In genomic region chr4:70038241-70038640, GRCm38 (mm10) we compare ENCODE assay signal across 18 mouse cellular contexts.
DNase-seq lines count a peak whose midpoint lies in the region; ATAC-seq lines count a peak whose summit lies in the region.
"Had no signal": no experiment of that assay in that cellular context is flagged by ENCODE, and none has a peak within 500 bp of the region (broad histone marks: within the 10 kb centered on the region; RNA-seq: fewer than 3 reads in every experiment).

No protein-coding gene starts in this region.

- H3K9ac ChIP-seq in forebrain, embryonic 14.5 days (ENCODE audit: low read length): no peak overlapping the region
- no peak overlapping the region for H3K9ac ChIP-seq in forebrain, embryonic 11.5 days (ENCODE audit: low read length)
- H3K9ac ChIP-seq in kidney, embryonic 15.5 days: no peak overlapping the region
- H3K9ac ChIP-seq: embryonic facial prominence, embryonic 15.5 days; hindbrain, embryonic 15.5 days had no signal

- no peak overlapping the region for H3K27ac ChIP-seq in forebrain, embryonic 14.5 days (ENCODE audit: low read depth, low read length)
- H3K27ac ChIP-seq in forebrain, embryonic 11.5 days (ENCODE audit: low read depth, low read length): no peak overlapping the region
- H3K27ac ChIP-seq in kidney, embryonic 15.5 days: no peak overlapping the region
- H3K27ac ChIP-seq: embryonic facial prominence, embryonic 15.5 days; hindbrain, embryonic 15.5 days had no signal

- DNase-seq in forebrain, embryonic 14.5 days (ENCODE audit: low spot score): peak; percentile 25
- no peak for DNase-seq in forebrain, embryonic 11.5 days (ENCODE audit: low spot score)
- peak; percentile 22 to 52 for DNase-seq in layer of hippocampus, adult 18-20 months (ENCODE audit: low spot score in 2 of 2)
- no peak for DNase-seq in layer of hippocampus, postnatal 36 days
- peak; percentile 29 for DNase-seq in right cerebral cortex, adult 18-20 months
- no peak for DNase-seq in right cerebral cortex, postnatal 36 days (ENCODE audit: low spot score in 2 of 2)
- DNase-seq: adrenal gland, postnatal 14 days; cerebellum, adult 9-10 months; gastrocnemius, postnatal 25 days; kidney, adult 2 months; kidney, postnatal 10 days; lung, postnatal 4 days; midbrain, embryonic 14.5 days; right cerebral cortex, postnatal 4 days; thymus, postnatal 36 days had no signal

- no peaks in the 10 kb centered on the region for H3K27me3 ChIP-seq in forebrain, embryonic 14.5 days (replicated peaks; ENCODE audit: control insufficient read depth, insufficient read depth, low read length)
- H3K27me3 ChIP-seq in forebrain, embryonic 11.5 days (ENCODE audit: control insufficient read depth, insufficient read depth, low read length): no peaks in the 10 kb centered on the region
- H3K27me3 ChIP-seq in kidney, embryonic 15.5 days: no peaks in the 10 kb centered on the region
- H3K27me3 ChIP-seq: embryonic facial prominence, embryonic 15.5 days; hindbrain, embryonic 15.5 days had no signal

- H3K4me2 ChIP-seq in forebrain, embryonic 14.5 days (ENCODE audit: low read length): no peak overlapping the region
- no peak overlapping the region for H3K4me2 ChIP-seq in forebrain, embryonic 11.5 days (ENCODE audit: low read depth, low read length, severe bottlenecking)
- H3K4me2 ChIP-seq in kidney, embryonic 15.5 days: no peak overlapping the region
- H3K4me2 ChIP-seq: embryonic facial prominence, embryonic 15.5 days; hindbrain, embryonic 15.5 days had no signal

- no peaks in the 10 kb centered on the region for H3K4me1 ChIP-seq in forebrain, embryonic 14.5 days (ENCODE audit: control insufficient read depth, insufficient read depth, low read length)
- H3K4me1 ChIP-seq in forebrain, embryonic 11.5 days (replicated peaks; ENCODE audit: control insufficient read depth, insufficient read depth, low read length): no peaks in the 10 kb centered on the region
- H3K4me1 ChIP-seq in kidney, embryonic 15.5 days: no peaks in the 10 kb centered on the region
- H3K4me1 ChIP-seq: embryonic facial prominence, embryonic 15.5 days; hindbrain, embryonic 15.5 days had no signal

- no peaks in the 10 kb centered on the region for H3K36me3 ChIP-seq in forebrain, embryonic 14.5 days (ENCODE audit: control insufficient read depth, insufficient read depth, low read length)
- no peaks in the 10 kb centered on the region for H3K36me3 ChIP-seq in forebrain, embryonic 11.5 days (ENCODE audit: control insufficient read depth, insufficient read depth, low read length)
- no peaks in the 10 kb centered on the region for H3K36me3 ChIP-seq in kidney, embryonic 15.5 days
- H3K36me3 ChIP-seq: embryonic facial prominence, embryonic 15.5 days; hindbrain, embryonic 15.5 days had no signal

- no peak overlapping the region for H3K4me3 ChIP-seq in forebrain, embryonic 14.5 days (ENCODE audit: low read depth, low read length)
- H3K4me3 ChIP-seq in forebrain, embryonic 11.5 days (ENCODE audit: low read depth, low read length): no peak overlapping the region
- H3K4me3 ChIP-seq in kidney, embryonic 15.5 days (replicated peaks): no peak overlapping the region
- H3K4me3 ChIP-seq: embryonic facial prominence, embryonic 15.5 days; hindbrain, embryonic 15.5 days had no signal

- H3K9me3 ChIP-seq in forebrain, embryonic 14.5 days (replicated peaks; ENCODE audit: control insufficient read depth, low read length): no peaks in the 10 kb centered on the region
- no peaks in the 10 kb centered on the region for H3K9me3 ChIP-seq in forebrain, embryonic 11.5 days (ENCODE audit: control insufficient read depth, low read length)
- no peaks in the 10 kb centered on the region for H3K9me3 ChIP-seq in kidney, embryonic 15.5 days (replicated peaks)
- H3K9me3 ChIP-seq: embryonic facial prominence, embryonic 15.5 days; hindbrain, embryonic 15.5 days had no signal

- ATAC-seq in forebrain, embryonic 14.5 days: peak; percentile 34; the same call in 1 of the 2 replicates
- ATAC-seq in forebrain, embryonic 11.5 days (replicated peaks; ENCODE audit: low FRiP score): no peak
- ATAC-seq in kidney, embryonic 15.5 days (replicated peaks; ENCODE audit: low FRiP score): no peak

- 68% methylated on average over 1 of the region's 1 CpGs for WGBS in forebrain, embryonic 14.5 days
- 80% methylated on average over 1 of the region's 1 CpGs for WGBS in forebrain, embryonic 11.5 days
- WGBS in kidney, embryonic 15.5 days: 77% methylated on average over 1 of the region's 1 CpGs

Comparison
In these comparisons a context has a peak if more than half of its experiments do, and no peak if none do; other contexts are left out.
1. DNase-seq: peak in forebrain, embryonic 14.5 days (single experiment), layer of hippocampus, adult 18-20 months (2 of 2) and right cerebral cortex, adult 18-20 months (single experiment); none in forebrain, embryonic 11.5 days (single experiment), layer of hippocampus, postnatal 36 days (0 of 2) and right cerebral cortex, postnatal 36 days (0 of 2).